ENCODE assay signal across 8 mouse cellular contexts in the genomic region with DNA sequence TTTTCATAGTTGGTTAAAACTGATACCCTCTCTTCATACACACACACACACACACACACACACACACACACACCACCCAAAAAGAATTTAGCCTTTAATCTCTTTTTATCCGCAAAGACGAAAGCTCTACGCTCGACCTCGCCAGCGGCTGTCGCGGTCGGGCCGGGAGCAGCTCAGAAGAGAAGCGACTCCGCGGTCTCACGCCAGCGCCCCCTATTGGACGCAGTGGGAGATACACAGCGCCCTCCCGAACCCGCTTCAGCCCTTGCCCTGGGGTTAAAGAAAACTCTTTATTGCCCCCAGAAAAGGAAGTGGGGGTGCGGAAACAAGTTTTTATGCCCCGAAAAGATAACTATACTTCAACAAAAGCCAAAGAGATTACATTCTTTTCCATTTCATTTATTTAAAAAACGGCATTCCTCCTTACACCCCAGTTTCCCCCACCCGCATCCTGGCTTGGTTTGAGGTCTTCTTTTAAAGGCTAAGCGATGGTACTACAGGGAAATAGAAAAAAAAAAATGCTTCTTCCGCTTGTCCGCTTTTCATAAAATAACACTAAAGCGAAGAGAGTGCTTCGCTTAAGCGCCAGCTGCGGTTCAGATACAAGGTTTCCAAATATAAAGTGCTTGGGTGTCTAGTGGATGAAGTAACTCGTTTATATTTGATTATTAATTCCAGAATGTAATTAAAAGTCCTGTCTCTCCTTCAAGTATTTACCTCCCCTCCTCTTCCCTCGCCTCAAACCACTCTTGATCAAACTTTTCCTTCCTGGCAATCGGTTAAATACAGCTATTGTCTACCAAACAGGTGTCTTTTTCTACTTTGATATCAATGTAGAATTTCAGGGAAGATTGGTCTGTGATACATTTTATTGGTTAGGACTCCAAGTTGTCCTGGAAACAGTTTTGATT. TPM values are rescaled to one million over a fixed set of nuclear protein-coding genes. Genes with fewer than 3 reads are reported as not detected.
DNase-seq lines count a peak whose midpoint lies in the region; ATAC-seq lines count a peak whose summit lies in the region.

No protein-coding gene starts in this region.

- H3K4me2 ChIP-seq in lung, embryonic 16.5 days (ENCODE audit: low read depth, low read length) = no peak overlapping the region
- peak overlapping the region; percentile 86 for H3K4me2 ChIP-seq in forebrain, embryonic 11.5 days (ENCODE audit: low read depth, low read length, severe bottlenecking)

- peaks cover 79% of the 10 kb centered on the region for H3K27me3 ChIP-seq in lung, embryonic 16.5 days (ENCODE audit: control insufficient read depth, insufficient read depth, low read depth, low read length)
- H3K27me3 ChIP-seq in forebrain, embryonic 11.5 days (ENCODE audit: control insufficient read depth, insufficient read depth, low read length) = no peaks in the 10 kb centered on the region; the same call in 1 of the 2 replicates

- 4% methylated on average over 33 of the region's 33 CpGs for whole genome bisulfite sequencing in lung, embryonic 16.5 days
- WGBS in forebrain, embryonic 11.5 days = 3% methylated on average over 33 of the region's 33 CpGs

- H3K9me3 ChIP-seq in lung, embryonic 16.5 days (ENCODE audit: control insufficient read depth, low read length) = no peaks in the 10 kb centered on the region
- no peaks in the 10 kb centered on the region for H3K9me3 ChIP-seq in forebrain, embryonic 11.5 days (ENCODE audit: control insufficient read depth, low read length)

- 0 out of 2 replicates have a peak, but pooled peaks have one; percentile 43 for ATAC-seq in lung, embryonic 16.5 days (ENCODE audit: low read depth)
- ATAC-seq in forebrain, embryonic 11.5 days (replicated peaks; ENCODE audit: low FRiP score) = peak; percentile 19
- peak; percentile 80 for ATAC-seq in megakaryocyte progenitor cell, adult 5-6 weeks (replicated peaks; ENCODE audit: poor library complexity)

- DNase-seq in adrenal gland, postnatal 10 days = peak; percentile 76
- no peak for DNase-seq in adrenal gland, adult 18-20 months (ENCODE audit: low spot score in 2 of 2)
- no peak for DNase-seq in lung, postnatal 36 days
- DNase-seq in forebrain, embryonic 11.5 days (ENCODE audit: low spot score) = peak; percentile 93
- DNase-seq in thymus, postnatal 4 days = peak; percentile 66
- no peak for DNase-seq in adipocyte (ENCODE audit: low spot score)

- no peak overlapping the region for H3K4me3 ChIP-seq in lung, embryonic 16.5 days (ENCODE audit: low read length)
- H3K4me3 ChIP-seq in forebrain, embryonic 11.5 days (ENCODE audit: low read depth, low read length) = peak overlapping the region; percentile 35

- H3K4me1 ChIP-seq in lung, embryonic 16.5 days (replicated peaks; ENCODE audit: control insufficient read depth, insufficient read depth, low read length) = no peaks in the 10 kb centered on the region; the same call in 1 of the 2 replicates
- H3K4me1 ChIP-seq in forebrain, embryonic 11.5 days (replicated peaks; ENCODE audit: control insufficient read depth, insufficient read depth, low read length) = peaks cover 34% of the 10 kb centered on the region

- no peak overlapping the region for H3K27ac ChIP-seq in lung, embryonic 16.5 days (ENCODE audit: low read length)
- H3K27ac ChIP-seq in forebrain, embryonic 11.5 days (ENCODE audit: low read depth, low read length) = peak overlapping the region; percentile 74

- H3K9ac ChIP-seq in lung, embryonic 16.5 days (ENCODE audit: low read length) = no peak overlapping the region
- peak overlapping the region; percentile 85 for H3K9ac ChIP-seq in forebrain, embryonic 11.5 days (ENCODE audit: low read length)

- H3K36me3 ChIP-seq in lung, embryonic 16.5 days (ENCODE audit: control insufficient read depth, insufficient read depth, low read length) = no peaks in the 10 kb centered on the region
- H3K36me3 ChIP-seq in forebrain, embryonic 11.5 days (ENCODE audit: control insufficient read depth, insufficient read depth, low read length) = no peaks in the 10 kb centered on the region

RNA-seq across cellular contexts. Expression of gene Sox2, which starts 9.3 kb away (rescaled TPM):
- under 1 TPM; 0.45 TPM for total RNA-seq in adrenal gland, postnatal 10 days (2021)
- under 1 TPM; 0.22 to 0.30 TPM for total RNA-seq in adrenal gland, adult 18-20 months (2021)
- 1.6 and 1.9 TPM in 2 replicates for polyA plus RNA-seq in lung, embryonic 16.5 days (2015; fragmentation: Nextera tagmentation; extraction: Ambion mirVana)
- polyA plus RNA-seq in forebrain, embryonic 11.5 days (2014; fragmentation: Nextera tagmentation; extraction: Ambion mirVana) = 57.7 and 67.3 TPM in 2 replicates
- not detected in 2 replicates for total RNA-seq in megakaryocyte progenitor cell, adult 5-6 weeks (2015)
- not detected in 2 replicates for total RNA-seq in megakaryocyte progenitor cell, adult 5-6 weeks (2017)

Comparison
In these comparisons a context has a peak if more than half of its experiments do, and no peak if none do; other contexts are left out.
1. DNase-seq: peak in adrenal gland, postnatal 10 days (single experiment), forebrain, embryonic 11.5 days (single experiment) and thymus, postnatal 4 days (single experiment); none in adrenal gland, adult 18-20 months (0 of 2), lung, postnatal 36 days (single experiment) and adipocyte (single experiment).
2. ATAC-seq: peak in every context shown above with its lines; median percentile 80 in megakaryocyte progenitor cell, adult 5-6 weeks; 43 in lung, embryonic 16.5 days; 19 in forebrain, embryonic 11.5 days.